Mouse (Mus musculus): ENCODE data around the gene Brd4.

DNA sequence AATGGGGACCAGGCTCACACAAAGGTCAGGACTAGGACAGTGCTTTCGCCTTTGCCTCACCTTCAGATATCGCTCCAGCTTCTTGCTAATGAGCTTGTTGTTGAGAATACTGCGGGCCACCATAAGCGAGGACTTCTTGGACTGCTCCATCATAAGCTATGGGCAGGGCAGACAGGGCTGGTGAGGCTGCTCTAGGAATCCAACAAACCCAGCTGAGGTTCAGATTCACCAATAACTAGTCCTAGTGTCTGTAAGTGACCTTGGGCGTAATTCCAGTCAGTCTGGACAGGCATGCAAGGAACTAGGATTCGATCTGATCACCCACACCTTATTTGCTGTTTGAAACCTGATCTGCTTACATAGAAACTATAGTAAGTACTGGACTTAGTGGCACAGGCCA, 37.3 kb upstream of the Brd4 start:
- TF ChIP-seq CTCF (IDR thresholded peaks at IDR 0.05; ENCODE audit: borderline replicate concordance, insufficient read depth, low read length) = no peak
- TF ChIP-seq POLR2A (IDR thresholded peaks at IDR 0.05; ENCODE audit: low read depth, low read length) = no peak

All from embryonic fibroblast, embryonic 13.5 days (primary cell).